Mouse (Mus musculus) CH12.LX (cell line): ENCODE data around the gene Tmem268. TPM values are rescaled to one million over a fixed set of nuclear protein-coding genes. Genes with fewer than 3 reads are reported as not detected.

Experiments
- DNase-seq: peaks from one replicate; pipeline ENCODE4 v3.0.0-alpha.2; 2013; ENCODE audit errors: extremely low read depth
- H3K27ac ChIP-seq: 2 replicates; pipeline ENCODE4 v1.5.1; 2012; ENCODE audit warnings: low read depth, mild to moderate bottlenecking, control low read depth, moderate library complexity; ENCODE audit not compliant: insufficient read depth
- H3K27me3 ChIP-seq: replicated peaks from 2 replicates; pipeline ENCODE3; 2012; ENCODE audit warnings: inconsistent platforms
- H3K36me3 ChIP-seq, 2 experiments: replicated peaks in 1 of 2; 2 replicates each; pipeline versions ENCODE3 to v1.6.1; 2012; ENCODE audit warnings: inconsistent platforms in 1 of 2, low read length in 1 of 2, mild to moderate bottlenecking in 1 of 2, mixed read lengths in 1 of 2, moderate library complexity in 1 of 2; ENCODE audit not compliant: control insufficient read depth in 1 of 2, insufficient read depth in 1 of 2
- H3K4me1 ChIP-seq, 2 experiments: 2 replicates each; pipeline ENCODE4 v1.6.1; 2012; ENCODE audit warnings: inconsistent platforms in 1 of 2, moderate library complexity in 1 of 2; ENCODE audit not compliant: insufficient read depth in 2 of 2, control insufficient read depth in 1 of 2
- H3K4me2 ChIP-seq: 2 replicates; pipeline ENCODE4 v1.6.1; 2012; ENCODE audit warnings: low read depth, mild to moderate bottlenecking, control low read depth; ENCODE audit not compliant: poor library complexity, insufficient read depth, severe bottlenecking
- H3K4me3 ChIP-seq, 3 experiments: fragments of 150-350 bp in 1 of 3; sonication (generic) in 1 of 3; replicated peaks in 1 of 3; 2 replicates each; pipeline versions ENCODE3 to v1.5.1; 2011 to 2012; ENCODE audit warnings: low read depth in 2 of 3, low read length in 2 of 3, mild to moderate bottlenecking in 2 of 3, moderate library complexity in 2 of 3, control low read depth in 1 of 3, improper control_type of control experiment in 1 of 3, inconsistent platforms in 1 of 3, mixed read lengths in 1 of 3; ENCODE audit not compliant: poor library complexity in 1 of 3
- H3K79me2 ChIP-seq: replicated peaks from 2 replicates; pipeline ENCODE4 v1.6.1; 2012; ENCODE audit warnings: mild to moderate bottlenecking, moderate library complexity; ENCODE audit not compliant: control insufficient read depth, poor library complexity, insufficient read depth, severe bottlenecking; ENCODE audit errors: extremely low read depth
- H3K9ac ChIP-seq: 2 replicates; pipeline ENCODE4 v1.6.1; 2012; ENCODE audit warnings: low read depth, mild to moderate bottlenecking, control low read depth, moderate library complexity; ENCODE audit not compliant: insufficient read depth
- H3K9me3 ChIP-seq: replicated peaks from 2 replicates; pipeline ENCODE3; 2012; ENCODE audit warnings: low read length, inconsistent platforms, mixed read lengths
- CHD2 ChIP-seq: IDR thresholded peaks from 2 replicates; pipeline ENCODE4 v1.6.1; 2011; ENCODE audit warnings: low read length, improper control_type of control experiment
- E2F4 ChIP-seq: IDR thresholded peaks from 2 replicates; pipeline ENCODE4 v1.6.1; 2011; ENCODE audit warnings: low read depth, low read length, improper control_type of control experiment; ENCODE audit not compliant: insufficient replicate concordance
- EP300 ChIP-seq: IDR thresholded peaks from 2 replicates; pipeline ENCODE4 v1.6.1; 2011; ENCODE audit warnings: low read length, improper control_type of control experiment
- GABPA ChIP-seq: IDR thresholded peaks from 2 replicates; pipeline ENCODE4 v1.6.1; 2012; ENCODE audit warnings: low read depth, low read length, improper control_type of control experiment, inconsistent platforms; ENCODE audit not compliant: insufficient replicate concordance
- IRF4 ChIP-seq: IDR thresholded peaks from 2 replicates; pipeline ENCODE4 v1.6.1; 2014; ENCODE audit warnings: low read depth, mild to moderate bottlenecking, inconsistent platforms, low read length, improper control_type of control experiment
- JUN ChIP-seq: IDR thresholded peaks from 2 replicates; pipeline ENCODE4 v1.6.1; 2011; ENCODE audit warnings: low read depth, mild to moderate bottlenecking, low read length, improper control_type of control experiment, moderate library complexity; ENCODE audit not compliant: insufficient read depth
- KAT2A ChIP-seq: IDR thresholded peaks from 2 replicates; pipeline ENCODE4 v1.6.1; 2012; ENCODE audit warnings: low read length, improper control_type of control experiment, inconsistent platforms; ENCODE audit not compliant: insufficient replicate concordance
- MAFK ChIP-seq: IDR thresholded peaks from 2 replicates; pipeline ENCODE4 v1.6.1; 2011; ENCODE audit warnings: low read length, improper control_type of control experiment; ENCODE audit not compliant: insufficient replicate concordance
- MAX ChIP-seq: IDR thresholded peaks from 2 replicates; pipeline ENCODE4 v1.6.1; 2011; ENCODE audit warnings: low read length, improper control_type of control experiment
- MYC ChIP-seq: IDR thresholded peaks from 2 replicates; pipeline ENCODE4 v1.6.1; 2011; ENCODE audit warnings: low read depth, mild to moderate bottlenecking, improper control_type of control experiment, low read length
- NRF1 ChIP-seq: IDR thresholded peaks from 2 replicates; pipeline ENCODE4 v1.6.1; 2014; ENCODE audit warnings: low read depth, mild to moderate bottlenecking, inconsistent platforms, low read length, improper control_type of control experiment, moderate library complexity
- PAX5 ChIP-seq: IDR thresholded peaks from 2 replicates; pipeline ENCODE4 v1.6.1; 2012; ENCODE audit warnings: low read length, inconsistent platforms, mixed read lengths
- POLR2A ChIP-seq: IDR thresholded peaks from 2 replicates; pipeline ENCODE4 v1.6.1; 2011; ENCODE audit warnings: low read depth, mild to moderate bottlenecking, improper control_type of control experiment, low read length
- POLR2AphosphoS2 ChIP-seq: IDR thresholded peaks from 2 replicates; pipeline ENCODE4 v1.6.1; 2011; ENCODE audit warnings: low read depth, low read length, improper control_type of control experiment
- SIN3A ChIP-seq: IDR thresholded peaks from 2 replicates; pipeline ENCODE4 v1.6.1; 2012; ENCODE audit warnings: low read length, improper control_type of control experiment, inconsistent platforms
- TBP ChIP-seq: conservative IDR thresholded peaks from 2 replicates; pipeline ENCODE4 v1.6.1; 2011; ENCODE audit warnings: low read depth, low read length, improper control_type of control experiment
- TCF12 ChIP-seq: IDR thresholded peaks from 2 replicates; pipeline ENCODE4 v1.6.1; 2014; ENCODE audit warnings: low read depth, mild to moderate bottlenecking, inconsistent platforms, low read length, improper control_type of control experiment
- dilution Hi-C: fragments of 300-500 bp; cut with MboI; formaldehyde crosslinking; loops from 2 replicates; pipeline ENCODE4 v1.14.3; 2020; ENCODE audit warnings: low sequenced_read_pairs; ENCODE audit not compliant: extremely low pct_unique_long_range_greater_than_20kb, extremely low pct_ligation_motif_present
- in situ Hi-C: fragments of 300-500 bp; cut with MboI; formaldehyde crosslinking; loops from 3 replicates; pipeline ENCODE4 v1.14.3; 2019; ENCODE audit warnings: low sequenced_read_pairs, low pct_ligation_motif_present, low pct_unique_long_range_greater_than_20kb, mixed read lengths
- polyA plus RNA-seq: library from polyadenylated mRNA; unstranded; fragments of >175 nt; gene quantifications from 2 replicates; pipeline ENCODE4 v1.2.1, GENCODE M21; 2012; ENCODE audit warnings: low read depth; ENCODE audit not compliant: insufficient read length
- total RNA-seq, 2 experiments: library from RNA; depleted of rRNA; stranded (reverse); fragments of 300-350 nt in 1 of 2; fragments of >200 nt in 1 of 2; gene quantifications; 2 replicates each; pipeline ENCODE4 v1.2.3; 2012 to 2014

The Tmem268 gene
- total and polyA plus RNA-seq, 3 experiments, result 8.3 to 11.1 (median 9.4) TPM

- in situ Hi-C loops (loop anchor here (25.0 kb wide), 1 partner anchor 341 kb away; the partner anchor contains the start of gene Col27a1), dilution Hi-C loops (no loop called here)
- no peak overlapping the region for H3K27ac ChIP-seq
- DNase-seq, result no peak
- H3K4me3 ChIP-seq, result no peak overlapping the region
- H3K4me2 ChIP-seq, result no peak overlapping the region
- peaks cover 44 to 67% of the 10 kb centered on the region in 2 experiments for H3K36me3 ChIP-seq
- H3K9me3 ChIP-seq, result no peaks in the 10 kb centered on the region
- no peaks in the 10 kb centered on the region; the same call in 1 of the 2 replicates for H3K79me2 ChIP-seq
- H3K4me1 ChIP-seq, result peaks cover 11 to 33% of the 10 kb centered on the region in 2 experiments
- no peaks in the 10 kb centered on the region for H3K27me3 ChIP-seq
- no peak overlapping the region for H3K9ac ChIP-seq
- TF ChIP-seq MAFK (no peak), E2F4 (no peak), MAX (no peak), MYC (no peak), POLR2A (no peak), JUN (no peak), POLR2AphosphoS2 (no peak), NRF1 (no peak), PAX5 (no peak), SIN3A (no peak), IRF4 (no peak), TBP (no peak), KAT2A (no peak)
Observed at GRCm38 (mm10) chr4:63552865-63553264, 5.7 kb upstream of the Tmem268 start.

GRCm38 (mm10) chr4:63553789-63554576 is 4.6 kb upstream of the Tmem268 start:
- H3K4me1 ChIP-seq, result peaks cover 8 to 27% of the 10 kb centered on the region in 2 experiments
- no peaks in the 10 kb centered on the region for H3K9me3 ChIP-seq
- dilution Hi-C loops (no loop called here), in situ Hi-C loops (loop anchor here (25.0 kb wide), 1 partner anchor 342 kb away; the partner anchor contains the start of gene Col27a1)
- H3K9ac ChIP-seq, result no peak overlapping the region
- no peak overlapping the region for H3K4me3 ChIP-seq
- no peak overlapping the region for H3K27ac ChIP-seq
- DNase-seq, result no peak
- H3K4me2 ChIP-seq, result no peak overlapping the region
- no peak for TF ChIP-seq GABPA
- TF ChIP-seq POLR2A, result no peak
- no peak for TF ChIP-seq KAT2A
- no peak for TF ChIP-seq MAFK
- no peak for TF ChIP-seq TCF12
- TF ChIP-seq PAX5, result no peak
- TF ChIP-seq TBP, result no peak
- TF ChIP-seq CHD2, result no peak
- no peak for TF ChIP-seq EP300
- TF ChIP-seq MYC, result no peak
- no peaks in the 10 kb centered on the region for H3K27me3 ChIP-seq
- no peaks in the 10 kb centered on the region for H3K79me2 ChIP-seq
- H3K36me3 ChIP-seq, result peaks cover 35 to 56% of the 10 kb centered on the region in 2 experiments
